Mouse (Mus musculus) heart, embryonic 12.5 days (tissue): ENCODE measurements around the gene Cdyl. TPM values are rescaled to one million over a fixed set of nuclear protein-coding genes. Genes with fewer than 3 reads are reported as not detected.

Experiments
- ATAC-seq: fragments of 200-750 bp; cut with Nextera tagmentation; 2 replicates; pipeline ENCODE4 v1.8.0; 2017; ENCODE audit warnings: moderate TSS enrichment, moderate library complexity; ENCODE audit not compliant: insufficient number of reproducible peaks, low FRiP score
- H3K27ac ChIP-seq: fragments of 300-500 bp; sonication (generic); 2 replicates; pipeline ENCODE4 v1.5.1; 2016; ENCODE audit warnings: mild to moderate bottlenecking, moderate library complexity; ENCODE audit not compliant: poor library complexity, severe bottlenecking
- H3K27me3 ChIP-seq: fragments of 300-500 bp; sonication (generic); replicated peaks from 2 replicates; pipeline ENCODE4 v1.6.1; 2016; ENCODE audit warnings: mild to moderate bottlenecking, moderate library complexity
- H3K36me3 ChIP-seq: fragments of 300-500 bp; sonication (generic); 2 replicates; pipeline ENCODE4 v1.6.1; 2016; ENCODE audit warnings: mild to moderate bottlenecking, moderate library complexity
- H3K4me1 ChIP-seq: fragments of 300-500 bp; sonication (generic); replicated peaks from 2 replicates; pipeline ENCODE4 v1.6.1; 2016; ENCODE audit warnings: mild to moderate bottlenecking
- H3K4me2 ChIP-seq: fragments of 300-500 bp; sonication (generic); 2 replicates; pipeline ENCODE4 v1.6.1; 2016; ENCODE audit warnings: mild to moderate bottlenecking, moderate library complexity
- H3K4me3 ChIP-seq: fragments of 300-500 bp; sonication (generic); 2 replicates; pipeline ENCODE4 v1.5.1; 2016; ENCODE audit warnings: mild to moderate bottlenecking
- H3K9ac ChIP-seq: fragments of 300-500 bp; sonication (generic); 2 replicates; pipeline ENCODE4 v1.6.1; 2016; ENCODE audit warnings: mild to moderate bottlenecking, moderate library complexity
- H3K9me3 ChIP-seq: fragments of 300-500 bp; sonication (generic); replicated peaks from 2 replicates; pipeline ENCODE4 v1.6.1; 2016; ENCODE audit warnings: mild to moderate bottlenecking, moderate library complexity
- WGBS: fragments of 180-500 bp; shearing (Covaris S2); methylation state at CpG from one replicate; pipeline ENCODE4 v1.1.7; 2016; 5-methylcytosine and 5-hydroxymethylcytosine counted together
- polyA plus RNA-seq: library from polyadenylated mRNA; unstranded; fragments of >200 nt; fragmentation: Nextera tagmentation; extraction: Ambion mirVana; gene quantifications from 2 replicates; pipeline ENCODE4 v1.2.1, GENCODE M21; 2016

Cdyl gene
- polyA plus RNA-seq, 1 experiment from 2014 or later: 19.6 TPM

GRCm38 (mm10) chr13:35741040-35741619 lies 81.5 kb downstream of the Cdyl start:
- H3K4me2 ChIP-seq: peak overlapping the region; percentile 73
- H3K36me3 ChIP-seq: no peaks in the 10 kb centered on the region
- peak overlapping the region; percentile 93 for H3K9ac ChIP-seq
- H3K27ac ChIP-seq: peak overlapping the region; percentile 94
- H3K27me3 ChIP-seq: peaks cover 12% of the 10 kb centered on the region
- WGBS: 1% methylated on average over 67 of the region's 68 CpGs
- H3K4me1 ChIP-seq: peaks cover 21% of the 10 kb centered on the region
- peak; percentile 96 for ATAC-seq
- 0 out of 2 replicates have a peak, but pooled peaks cover 5% of the 10 kb centered on the region for H3K9me3 ChIP-seq
- peak overlapping the region; percentile 92 for H3K4me3 ChIP-seq

GRCm38 (mm10) chr13:35741620-35742421 lies 82.2 kb downstream of the Cdyl start:
- Histone ChIP-seq H3K36me3 (no peaks in the 10 kb centered on the region), H3K4me3 (peak overlapping the region; percentile 92), H3K9ac (peak overlapping the region; percentile 93), H3K9me3 (0 out of 2 replicates have a peak, but pooled peaks cover 7% of the 10 kb centered on the region), H3K27ac (peak overlapping the region; percentile 94), H3K4me1 (peaks cover 21% of the 10 kb centered on the region), H3K27me3 (peaks cover 12% of the 10 kb centered on the region), H3K4me2 (peak overlapping the region; percentile 73)
- 3% methylated on average over 90 of the region's 93 CpGs for WGBS
- peak; percentile 63 for ATAC-seq

GRCm38 (mm10) chr13:35742696-35743095 lies 83.1 kb downstream of the Cdyl start:
- H3K4me2 ChIP-seq: peak overlapping the region; percentile 73
- 0 out of 2 replicates have a peak, but pooled peaks cover 2% of the 10 kb centered on the region for H3K36me3 ChIP-seq
- peaks cover 12% of the 10 kb centered on the region for H3K27me3 ChIP-seq
- H3K9ac ChIP-seq: peak overlapping the region; percentile 93
- 32% methylated on average over 4 of the region's 4 CpGs for WGBS
- peaks cover 21% of the 10 kb centered on the region for H3K4me1 ChIP-seq
- peaks cover 9% of the 10 kb centered on the region for H3K9me3 ChIP-seq
- H3K27ac ChIP-seq: peak overlapping the region; percentile 94; the same call in 1 of the 2 replicates
- ATAC-seq: no peak
- H3K4me3 ChIP-seq: peak overlapping the region; percentile 92

- Histone ChIP-seq H3K4me3 (peak overlapping the region; percentile 92), H3K4me1 (peaks cover 21% of the 10 kb centered on the region), H3K36me3 (0 out of 2 replicates have a peak, but pooled peaks cover 2% of the 10 kb centered on the region), H3K9ac (no peak overlapping the region), H3K27me3 (peaks cover 10% of the 10 kb centered on the region), H3K9me3 (peaks cover 9% of the 10 kb centered on the region), H3K27ac (no peak overlapping the region), H3K4me2 (peak overlapping the region; percentile 73)
- WGBS: 53% methylated on average over 1 of the region's 1 CpGs
- no peak for ATAC-seq
These were observed 83.6 kb downstream of the Cdyl start for GRCm38 (mm10) chr13:35743196-35743595.

- Histone ChIP-seq H3K9me3 (peaks cover 9% of the 10 kb centered on the region), H3K27me3 (no peaks in the 10 kb centered on the region), H3K36me3 (0 out of 2 replicates have a peak, but pooled peaks cover 2% of the 10 kb centered on the region), H3K4me2 (no peak overlapping the region), H3K4me3 (no peak overlapping the region), H3K9ac (no peak overlapping the region), H3K4me1 (peaks cover 29% of the 10 kb centered on the region), H3K27ac (no peak overlapping the region)
- 81% methylated on average over 4 of the region's 4 CpGs for WGBS
- ATAC-seq: no peak
These were observed 89.6 kb downstream of the Cdyl start for GRCm38 (mm10) chr13:35749194-35749593.

GRCm38 (mm10) chr13:35749680-35750079 lies 90.0 kb downstream of the Cdyl start:
- peaks cover 9% of the 10 kb centered on the region for H3K9me3 ChIP-seq
- ATAC-seq: no peak
- no peaks in the 10 kb centered on the region for H3K27me3 ChIP-seq
- H3K9ac ChIP-seq: no peak overlapping the region
- WGBS: 67% methylated on average over 5 of the region's 5 CpGs
- no peak overlapping the region for H3K4me2 ChIP-seq
- 0 out of 2 replicates have a peak, but pooled peaks cover 2% of the 10 kb centered on the region for H3K36me3 ChIP-seq
- peaks cover 34% of the 10 kb centered on the region for H3K4me1 ChIP-seq
- H3K4me3 ChIP-seq: no peak overlapping the region
- H3K27ac ChIP-seq: no peak overlapping the region

- no peak overlapping the region for H3K9ac ChIP-seq
- 0 out of 2 replicates have a peak, but pooled peaks cover 2% of the 10 kb centered on the region for H3K36me3 ChIP-seq
- ATAC-seq: no peak
- H3K27me3 ChIP-seq: no peaks in the 10 kb centered on the region
- no peak overlapping the region for H3K4me3 ChIP-seq
- WGBS: 76% methylated on average over 7 of the region's 7 CpGs
- peaks cover 50% of the 10 kb centered on the region for H3K4me1 ChIP-seq
- H3K27ac ChIP-seq: no peak overlapping the region
- H3K4me2 ChIP-seq: no peak overlapping the region
- peaks cover 3% of the 10 kb centered on the region for H3K9me3 ChIP-seq
These were observed 92.4 kb downstream of the Cdyl start for GRCm38 (mm10) chr13:35752046-35752445.

GRCm38 (mm10) chr13:35755002-35755401 lies 95.4 kb downstream of the Cdyl start:
- H3K27me3 ChIP-seq: no peaks in the 10 kb centered on the region
- H3K9ac ChIP-seq: no peak overlapping the region
- H3K4me3 ChIP-seq: no peak overlapping the region
- H3K27ac ChIP-seq: no peak overlapping the region
- no peak overlapping the region for H3K4me2 ChIP-seq
- no peak for ATAC-seq
- peaks cover 67% of the 10 kb centered on the region for H3K4me1 ChIP-seq
- no peaks in the 10 kb centered on the region for H3K36me3 ChIP-seq
- WGBS: 84% methylated on average over 6 of the region's 6 CpGs
- H3K9me3 ChIP-seq: no peaks in the 10 kb centered on the region

GRCm38 (mm10) chr13:35755655-35756283 lies 96.1 kb downstream of the Cdyl start:
- Histone ChIP-seq H3K4me1 (peaks cover 65% of the 10 kb centered on the region), H3K36me3 (no peaks in the 10 kb centered on the region), H3K4me2 (no peak overlapping the region), H3K4me3 (no peak overlapping the region), H3K27me3 (no peaks in the 10 kb centered on the region), H3K9ac (no peak overlapping the region), H3K27ac (no peak overlapping the region; the same call in 1 of the 2 replicates), H3K9me3 (no peaks in the 10 kb centered on the region)
- ATAC-seq: no peak
- WGBS: 72% methylated on average over 8 of the region's 8 CpGs

- Histone ChIP-seq H3K4me1 (peaks cover 62% of the 10 kb centered on the region), H3K27ac (no peak overlapping the region)
- 80% methylated on average over 21 of the region's 21 CpGs for WGBS
These were observed 97.0 kb downstream of the Cdyl start for GRCm38 (mm10) chr13:35756393-35757338.

More at GRCm38 (mm10) chr13:35756393-35757338, 97.0 kb downstream of the Cdyl start:
- H3K9ac ChIP-seq: no peak overlapping the region
- H3K4me2 ChIP-seq: no peak overlapping the region
- no peaks in the 10 kb centered on the region for H3K27me3 ChIP-seq
- ATAC-seq: no peak
- no peaks in the 10 kb centered on the region for H3K9me3 ChIP-seq
- H3K4me3 ChIP-seq: no peak overlapping the region
- H3K36me3 ChIP-seq: no peaks in the 10 kb centered on the region
